Mouse (Mus musculus) adrenal gland, adult 2 months (tissue): ENCODE data around the gene Pp2d1. TPM values are rescaled to one million over a fixed set of nuclear protein-coding genes. Genes with fewer than 3 reads are reported as not detected.
"Not testable (repeated sequence)": the region's sequence is repeated elsewhere in the genome, so short reads cannot be mapped to it uniquely, and the experiment has no call there.

Experiments used
- DNase-seq: peaks from one replicate; pipeline ENCODE4 v3.0.0; 2021
- long read RNA-seq: library from polyadenylated mRNA; stranded (forward); transcript quantifications from one replicate; pipeline ENCODE4 v2.0.0, GENCODE M21; 2021
- polyA plus RNA-seq: library from polyadenylated mRNA; depleted of rRNA; stranded (reverse); fragments of >200 nt; gene quantifications from 2 replicates; pipeline ENCODE4 v1.2.3, GENCODE M21; 2012; rRNA removed
- total RNA-seq, 2 experiments: library from RNA; stranded (reverse); gene quantifications; 2 replicates each; pipeline ENCODE4 v1.2.3; 2021

Pp2d1 gene
- total RNA-seq (not detected), polyA plus RNA-seq (not detected in 2 replicates)
- long read RNA-seq = 0 reads

- not testable (repeated sequence) for DNase-seq
Measured at GRCm38 (mm10) chr17:53539351-53539750, at the start of gene Pp2d1. Gene Pp2d1, minus strand, starts transcription at chr17:53539451.

GRCm38 (mm10) chr17:53588097-53588855, 49.0 kb upstream of the Pp2d1 start:
- DNase-seq = no peak

GRCm38 (mm10) chr17:53587074-53587851, 48.0 kb upstream of the Pp2d1 start:
- DNase-seq = peak; percentile 97

GRCm38 (mm10) chr17:53583846-53584579, 44.8 kb upstream of the Pp2d1 start:
- no peak for DNase-seq

- DNase-seq = no peak
Measured at GRCm38 (mm10) chr17:53582805-53583204, 43.6 kb upstream of the Pp2d1 start.

- DNase-seq = no peak
Measured at GRCm38 (mm10) chr17:53582026-53582585, 42.9 kb upstream of the Pp2d1 start.

- no peak for DNase-seq
Measured at GRCm38 (mm10) chr17:53580237-53580636, 41.0 kb upstream of the Pp2d1 start.

GRCm38 (mm10) chr17:53579612-53580011, 40.4 kb upstream of the Pp2d1 start:
- no peak for DNase-seq

GRCm38 (mm10) chr17:53578776-53579175, 39.5 kb upstream of the Pp2d1 start:
- DNase-seq = no peak

- no peak for DNase-seq
Measured at GRCm38 (mm10) chr17:53578249-53578648, 39.0 kb upstream of the Pp2d1 start.

GRCm38 (mm10) chr17:53577754-53578153, 38.5 kb upstream of the Pp2d1 start:
- no peak for DNase-seq

GRCm38 (mm10) chr17:53577151-53577550, 37.9 kb upstream of the Pp2d1 start:
- DNase-seq = no peak

GRCm38 (mm10) chr17:53573019-53573556, 33.8 kb upstream of the Pp2d1 start:
- DNase-seq = no peak

GRCm38 (mm10) chr17:53570932-53571331, 31.7 kb upstream of the Pp2d1 start:
- not testable (repeated sequence) for DNase-seq

GRCm38 (mm10) chr17:53570361-53570875, 31.2 kb upstream of the Pp2d1 start:
- DNase-seq = peak; percentile 47

- DNase-seq = peak; percentile 84
Measured at GRCm38 (mm10) chr17:53569829-53570228, 30.6 kb upstream of the Pp2d1 start.

GRCm38 (mm10) chr17:53568734-53569386, 29.6 kb upstream of the Pp2d1 start:
- no peak for DNase-seq

GRCm38 (mm10) chr17:53568118-53568517, 28.9 kb upstream of the Pp2d1 start:
- peak; percentile 92 for DNase-seq

GRCm38 (mm10) chr17:53567346-53568101, 28.3 kb upstream of the Pp2d1 start:
- peak; percentile 84 for DNase-seq

- peak; percentile 90 for DNase-seq
Measured at GRCm38 (mm10) chr17:53566919-53567345, 27.7 kb upstream of the Pp2d1 start.
